Mouse (Mus musculus) layer of hippocampus, adult 9-11 months (tissue): ENCODE measurements at regions not wholly inside any gene's neighbourhood (a gene's known extent, or its start where the extent isn't known, plus 50 kb on each side); places are given as distances from the start of the nearest gene placed in this dataset.

ENCODE experiments used
- DNase-seq: peaks from one replicate; pipeline ENCODE4 v3.0.0; 2022

DNA sequence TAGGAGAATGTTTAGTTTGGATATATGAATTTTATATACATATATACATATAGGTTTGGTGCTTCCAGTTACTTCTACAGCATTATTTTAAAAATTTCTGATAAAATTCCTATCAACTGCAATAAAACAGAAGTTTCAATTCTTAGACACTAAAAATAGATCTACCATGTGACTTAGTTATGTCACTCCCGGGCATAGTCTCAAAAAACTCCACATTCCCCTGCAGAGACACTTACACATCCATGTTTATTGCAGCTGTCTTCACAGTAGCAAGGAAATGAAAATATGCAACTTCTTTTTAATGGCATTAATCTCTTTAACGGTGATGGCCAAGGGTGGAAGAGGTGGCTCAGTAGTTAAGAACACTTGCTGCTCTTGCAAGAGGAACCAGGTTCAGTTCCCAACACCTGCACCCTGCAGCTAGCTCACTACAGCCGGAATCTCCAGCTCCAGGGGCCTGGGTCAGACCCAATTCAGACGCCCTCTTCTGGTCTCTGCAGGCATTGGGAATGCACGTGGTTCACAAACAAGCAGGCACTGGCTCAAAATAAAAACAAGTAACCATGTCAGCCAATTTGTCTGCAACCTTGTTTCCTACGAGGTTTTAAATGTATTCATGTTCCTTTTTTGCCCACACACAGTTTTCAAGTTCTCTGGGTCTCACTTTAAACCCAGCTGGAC is 204.4 kb downstream of the Adra2a start:
- no peak for DNase-seq

DNA sequence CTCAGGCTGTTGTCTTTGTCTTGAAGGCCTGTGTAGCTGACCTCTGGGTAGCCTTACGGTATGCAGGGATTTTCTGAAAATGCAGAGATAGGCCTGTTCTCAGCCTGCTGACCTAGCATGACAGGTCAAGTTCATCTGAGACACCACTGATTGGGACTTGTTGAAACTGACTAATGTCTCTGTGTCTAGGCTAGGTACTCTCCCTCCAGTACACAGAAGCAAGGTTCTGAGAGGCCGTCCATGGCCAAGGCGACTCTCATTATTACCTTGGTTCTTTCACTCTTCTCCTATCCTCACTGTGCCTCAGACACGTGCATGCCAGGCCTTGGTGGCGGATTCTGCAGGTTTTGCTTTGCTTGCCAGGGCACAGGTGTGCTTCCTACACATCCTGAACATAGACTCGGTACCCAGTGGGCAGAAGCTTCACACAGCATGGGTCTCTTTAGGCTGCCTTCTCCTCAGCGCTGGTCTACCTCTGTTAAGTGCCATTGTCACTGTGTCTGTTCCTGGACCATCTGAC is 208.3 kb downstream of the Adra2a start:
- DNase-seq, result no peak

DNA sequence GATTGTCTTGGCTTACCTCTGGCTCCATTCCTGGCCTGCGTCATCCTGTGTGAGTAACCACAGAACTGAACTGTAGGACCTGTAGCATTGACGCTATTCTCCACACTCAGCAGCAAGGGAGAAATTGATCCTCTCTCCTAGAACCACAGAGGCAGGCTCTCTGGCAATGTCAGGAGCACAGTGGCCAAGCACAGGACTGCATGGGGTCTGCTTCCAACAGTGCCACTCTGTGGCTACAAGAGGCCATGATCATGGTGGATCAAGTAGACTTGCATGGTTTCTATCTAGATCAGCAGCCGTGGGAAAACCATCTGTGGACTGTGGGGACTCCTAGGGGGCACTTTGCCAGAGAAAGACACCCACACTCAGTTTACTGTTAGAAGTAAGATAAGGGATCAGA is 213.9 kb downstream of the Adra2a start:
- no peak for DNase-seq

DNA sequence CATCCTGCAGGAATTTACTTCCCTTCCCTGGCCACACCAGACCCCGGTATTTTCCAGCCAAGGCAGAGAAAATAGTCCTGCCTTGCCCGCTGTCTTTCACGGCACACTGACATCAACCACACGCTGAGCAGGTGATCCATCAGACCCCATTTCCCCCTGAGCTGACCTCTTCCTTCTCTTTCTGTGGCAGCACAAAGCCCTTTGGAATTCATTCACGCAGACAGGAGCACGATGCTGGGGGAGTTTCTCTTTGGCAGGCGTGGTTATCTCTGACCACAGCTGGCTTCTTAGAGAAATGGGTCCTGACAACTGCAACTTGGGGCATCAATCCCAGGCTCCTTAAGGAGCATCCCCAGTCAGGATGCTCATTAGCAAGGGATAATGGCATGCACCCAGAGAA is 215.2 kb downstream of the Adra2a start:
- no peak for DNase-seq

DNA sequence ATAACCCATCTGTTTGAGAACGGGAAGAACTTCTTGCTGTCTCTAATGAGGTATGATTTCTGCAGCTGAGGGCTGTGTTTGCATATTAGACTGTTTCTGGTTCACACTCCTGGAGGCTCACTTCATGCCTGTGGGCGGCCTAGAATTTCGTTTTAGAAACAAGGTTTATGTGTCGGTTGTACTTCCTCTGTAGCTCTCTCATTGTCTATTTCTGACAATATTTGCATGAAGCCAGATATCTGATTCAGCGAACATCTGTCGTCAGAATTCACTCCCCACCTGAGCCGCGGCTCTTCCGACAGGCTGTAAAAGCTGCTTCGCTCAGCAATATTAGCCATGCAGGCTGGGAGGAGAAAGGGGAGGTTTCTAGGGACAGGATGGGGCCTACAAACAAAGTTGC is 233.4 kb downstream of the Adra2a start:
- DNase-seq, result peak; percentile 9

DNA sequence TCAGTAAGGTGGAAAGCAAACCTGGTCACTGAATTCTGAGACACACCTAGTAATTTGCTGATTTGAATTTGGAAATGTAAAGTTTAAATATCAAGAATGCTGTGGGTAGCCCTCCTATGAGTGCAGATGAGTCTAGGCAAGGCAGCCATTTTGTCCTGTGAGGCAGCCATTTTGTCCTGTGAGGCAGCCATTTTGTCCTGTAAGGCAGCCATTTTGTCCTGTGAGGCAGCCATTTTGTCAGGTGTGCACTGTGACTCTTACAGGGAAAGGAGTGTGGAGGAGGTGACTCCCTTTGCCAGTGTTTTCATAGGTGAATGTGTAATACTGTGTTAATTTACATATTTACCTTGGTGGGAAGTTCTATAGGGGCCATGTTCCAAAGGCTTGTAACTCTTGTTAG is 241.5 kb downstream of the Adra2a start:
- no peak for DNase-seq

DNA sequence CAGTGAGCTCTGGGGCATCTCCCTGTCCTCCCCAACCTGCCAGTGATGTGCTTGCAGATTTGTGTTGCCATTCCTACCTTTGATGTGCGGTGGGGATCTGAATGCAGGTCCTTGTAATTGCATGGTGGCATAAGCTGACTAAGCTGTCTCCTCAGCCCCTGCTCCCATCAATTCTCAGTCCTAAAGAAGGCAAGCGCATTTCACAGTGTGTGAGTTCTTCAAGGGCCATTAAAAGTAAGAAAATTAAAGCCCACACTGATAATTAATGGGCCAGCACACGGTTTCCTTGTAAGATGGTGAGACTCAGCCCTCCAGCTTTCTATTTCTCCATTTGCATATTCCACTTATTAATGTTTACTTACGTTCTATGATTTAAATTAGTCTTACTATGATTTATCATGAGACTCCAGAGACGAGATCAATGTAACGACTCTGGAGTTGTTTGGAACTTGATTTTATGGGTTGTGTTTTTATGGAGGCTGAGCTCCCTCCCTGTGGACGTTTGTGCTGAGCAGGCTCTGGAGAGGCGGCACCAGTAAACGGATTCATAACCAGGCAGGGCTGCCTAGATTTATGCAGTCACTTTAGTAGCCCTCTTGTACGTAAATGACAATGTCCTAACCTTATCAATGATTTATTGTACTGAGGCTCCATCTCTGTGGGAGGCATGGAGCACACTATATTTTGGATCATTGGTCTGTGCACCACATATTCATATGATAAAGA is 253.9 kb downstream of the Adra2a start:
- DNase-seq, result no peak

DNA sequence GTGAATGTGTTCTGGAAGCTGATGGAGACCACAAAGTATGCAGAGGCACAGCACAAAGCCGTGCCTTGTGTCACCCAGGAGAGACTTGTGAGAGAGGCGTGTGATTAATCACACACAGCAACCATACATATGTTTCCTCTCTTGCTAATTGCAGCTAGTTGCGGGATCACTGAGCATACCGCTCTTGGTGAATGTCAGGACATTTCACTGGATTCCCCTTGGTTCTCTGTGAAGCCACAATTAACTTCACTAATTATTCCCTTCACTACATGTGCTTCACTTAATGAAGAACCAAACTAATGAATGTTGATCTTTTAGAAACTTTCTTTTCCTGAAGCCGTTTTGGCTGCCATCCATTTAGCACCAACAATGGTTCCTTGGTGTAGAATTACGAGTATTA is 267.3 kb downstream of the Adra2a start:
- DNase-seq, result no peak

DNA sequence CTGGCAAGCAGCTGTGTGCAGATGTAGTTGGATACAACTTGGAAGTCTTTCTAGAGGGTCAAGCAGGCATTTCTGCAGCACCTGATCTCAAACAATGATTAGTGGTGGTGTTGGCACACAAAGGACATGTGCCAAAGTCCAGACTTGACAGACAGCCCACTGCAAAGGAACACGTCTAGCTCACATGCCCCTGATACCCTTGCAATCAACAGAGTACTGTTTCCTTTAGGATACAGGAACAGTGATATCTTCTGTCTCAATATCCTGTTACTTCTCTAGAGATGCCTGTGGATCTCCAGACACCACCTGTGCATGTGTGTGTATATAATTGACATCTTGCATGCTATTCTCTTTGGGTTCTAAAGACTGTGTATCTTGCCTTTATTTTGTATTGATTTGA is 267.8 kb downstream of the Adra2a start:
- DNase-seq, result no peak

DNA sequence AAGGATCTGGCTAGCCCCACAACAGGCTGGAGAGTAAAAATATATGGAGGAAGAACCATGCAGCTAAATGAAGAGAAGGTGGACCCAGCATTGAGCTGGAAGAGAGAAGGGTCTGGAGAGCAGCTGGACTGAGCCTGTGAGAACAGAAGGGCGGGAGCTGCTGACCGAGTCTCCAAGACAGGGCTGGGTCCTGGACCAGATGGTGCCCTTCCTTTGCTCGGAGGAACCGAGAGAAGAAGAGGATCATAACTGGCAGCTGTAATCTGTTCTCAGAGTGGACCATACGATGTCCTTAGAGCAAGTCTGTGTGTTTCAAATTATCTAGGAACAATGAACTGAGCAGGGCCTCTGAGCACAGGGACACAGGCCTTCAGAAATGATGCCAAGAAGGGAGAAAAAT is 279.3 kb downstream of the Adra2a start:
- no peak for DNase-seq

DNA sequence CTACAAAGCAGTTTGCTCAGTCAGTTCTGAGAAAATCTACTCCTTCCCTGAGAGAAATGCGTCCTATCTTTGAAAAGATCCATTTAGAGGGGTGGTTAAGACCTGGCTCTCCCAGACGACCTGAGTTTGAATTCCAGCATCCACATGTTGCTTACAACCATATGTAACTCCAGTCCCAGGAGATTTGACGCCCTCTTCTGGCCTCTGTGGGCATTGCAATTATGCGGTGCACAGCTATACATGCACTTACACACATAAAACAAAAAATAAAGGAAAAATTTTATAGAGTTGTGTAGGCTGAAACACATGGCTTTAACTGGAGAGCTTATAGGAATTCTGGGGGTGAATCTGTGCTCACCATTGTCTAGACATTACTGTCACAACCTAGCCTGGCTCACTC is 281.0 kb downstream of the Adra2a start:
- DNase-seq, result no peak

DNA sequence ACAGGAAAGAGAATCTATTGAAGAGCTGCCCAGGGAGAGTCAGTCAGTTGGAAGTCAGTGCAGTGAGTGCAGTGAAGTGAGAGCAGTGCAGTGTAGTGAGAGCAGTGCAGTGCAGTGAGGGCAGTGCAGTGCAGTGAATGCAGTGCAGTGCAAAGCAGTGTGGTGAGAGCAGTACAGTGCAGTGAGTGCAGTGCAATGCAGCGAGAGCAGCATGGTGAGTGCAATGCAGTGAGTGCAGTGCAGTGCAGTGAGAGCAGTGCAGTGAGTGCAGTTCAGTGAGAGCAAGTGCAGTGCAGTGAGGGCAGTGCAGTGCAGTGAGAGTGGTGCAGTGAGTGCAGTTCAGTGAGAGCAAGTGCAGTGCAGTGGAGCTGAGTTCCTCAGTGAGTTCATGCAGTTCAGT is 288.2 kb downstream of the Adra2a start:
- DNase-seq, result no peak

DNA sequence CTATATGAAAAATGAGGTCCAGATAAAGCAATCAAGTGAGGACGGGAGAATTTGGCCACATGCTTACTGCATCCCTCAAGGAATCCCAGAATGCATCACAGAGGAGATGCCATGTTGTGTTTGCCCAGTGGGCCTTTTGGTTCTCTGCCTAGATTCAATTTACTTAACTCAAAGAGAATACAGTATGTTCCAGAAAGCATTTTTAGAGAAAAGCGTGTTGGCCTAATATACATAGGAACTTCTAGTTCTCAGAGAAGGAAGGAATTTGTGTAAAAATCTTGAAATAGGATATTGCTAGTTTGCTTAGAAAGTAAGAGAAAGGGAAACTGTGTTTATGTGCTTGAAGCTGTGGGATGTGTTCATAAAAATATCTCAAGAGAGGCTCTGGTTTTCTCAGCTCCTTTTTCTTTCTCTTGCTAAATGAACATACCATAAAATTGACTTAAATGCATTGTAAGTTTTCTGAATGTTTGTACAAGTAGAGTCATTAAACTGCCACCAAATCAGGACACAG is 296.9 kb downstream of the Adra2a start:
- DNase-seq, result no peak

DNA sequence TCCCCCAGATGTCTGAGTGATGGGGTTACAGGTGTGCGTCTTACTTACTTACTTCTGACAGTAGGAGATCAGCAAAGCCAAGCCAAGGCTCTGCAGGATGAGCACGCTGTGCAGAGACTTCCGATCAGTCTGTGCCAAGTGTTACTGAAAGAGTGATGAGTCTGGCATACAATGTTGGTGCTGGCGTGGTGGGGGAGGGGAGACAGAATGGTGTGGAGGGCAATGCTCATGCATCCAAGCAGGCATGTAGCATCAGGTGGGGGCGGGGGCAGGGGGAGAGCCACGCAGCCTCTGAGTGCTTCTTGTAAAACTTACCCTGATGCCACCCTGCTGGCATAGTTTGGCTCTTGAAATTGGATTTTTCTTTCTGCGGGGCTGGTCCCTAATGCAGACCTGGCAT is 315.8 kb downstream of the Adra2a start:
- no peak for DNase-seq

DNA sequence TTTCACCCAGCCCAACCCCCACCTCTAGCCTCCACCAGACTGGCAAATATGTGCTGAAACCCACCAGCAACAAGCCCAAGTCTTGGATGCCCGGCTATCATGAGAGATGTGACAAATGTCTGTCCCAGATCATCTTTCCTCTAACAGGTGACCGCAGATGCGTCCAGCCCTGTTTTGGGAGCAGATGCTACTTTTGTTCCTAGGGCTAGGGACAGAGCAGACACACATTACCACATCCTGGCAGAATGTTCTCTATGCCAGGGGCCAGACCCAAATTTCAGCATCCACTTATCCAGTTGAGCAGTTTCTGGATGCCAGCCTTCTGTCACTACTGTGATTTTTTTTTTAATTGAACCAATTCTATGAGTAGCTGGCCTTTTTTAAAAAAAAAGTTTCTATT is 316.7 kb downstream of the Adra2a start:
- no peak for DNase-seq

DNA sequence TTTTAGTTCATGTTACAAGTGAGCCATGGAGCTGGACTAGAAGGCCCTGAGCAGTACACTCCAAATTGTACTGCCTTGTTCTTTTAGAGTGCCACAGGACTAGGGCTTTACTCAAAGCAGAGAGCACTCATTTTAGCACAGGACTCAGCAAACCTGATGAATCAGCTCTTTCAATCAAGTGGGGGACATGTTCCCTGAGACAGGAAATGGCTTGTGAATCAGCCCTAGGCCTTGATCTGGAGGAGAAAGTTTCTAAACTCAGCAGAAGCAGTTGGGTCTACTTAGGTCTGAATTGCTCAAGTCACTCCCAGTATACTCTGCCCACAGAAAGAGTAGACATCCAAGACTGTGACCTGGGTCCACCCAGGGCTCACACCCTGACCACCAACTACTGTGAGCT is 341.1 kb downstream of the Adra2a start:
- DNase-seq, result no peak

DNA sequence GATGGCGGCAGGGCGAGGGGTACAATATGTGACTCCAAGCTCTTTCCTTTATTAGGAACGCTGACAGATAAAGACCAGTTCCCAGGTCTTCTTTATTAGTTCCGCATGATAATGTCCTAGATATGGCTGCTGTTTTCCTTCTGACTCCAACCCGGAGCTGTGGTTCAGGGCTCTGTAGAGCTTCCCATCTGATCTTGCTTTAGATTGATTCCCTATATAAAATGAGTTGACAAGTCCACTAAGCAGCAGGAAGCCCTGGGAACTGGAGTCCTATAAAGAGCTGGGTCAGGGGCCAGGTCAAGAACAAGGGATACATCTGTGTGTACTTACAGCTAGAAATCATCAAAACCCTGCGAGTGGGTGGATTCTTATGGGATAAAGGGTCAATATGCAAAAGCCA is 347.5 kb downstream of the Adra2a start:
- DNase-seq, result no peak

DNA sequence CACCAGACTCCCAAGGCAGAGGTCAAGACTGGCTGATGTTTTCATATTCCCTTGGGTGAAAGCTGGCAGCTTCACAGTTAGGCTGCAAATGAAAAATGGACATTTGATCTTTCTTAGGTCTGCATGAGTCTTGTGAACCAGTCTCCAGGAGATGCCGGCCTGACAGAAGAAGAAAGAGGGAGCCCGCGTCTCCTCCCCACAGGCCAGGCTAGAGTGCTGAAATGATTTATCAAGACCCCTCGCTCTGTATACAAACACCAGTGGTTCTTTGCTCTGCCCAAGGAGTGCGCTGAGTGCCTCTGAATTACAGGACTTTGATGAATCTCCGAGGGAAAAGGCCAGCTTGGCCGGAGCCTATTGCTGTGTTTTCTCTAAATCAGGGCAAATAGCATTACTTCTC is 355.7 kb downstream of the Adra2a start:
- DNase-seq, result no peak

DNA sequence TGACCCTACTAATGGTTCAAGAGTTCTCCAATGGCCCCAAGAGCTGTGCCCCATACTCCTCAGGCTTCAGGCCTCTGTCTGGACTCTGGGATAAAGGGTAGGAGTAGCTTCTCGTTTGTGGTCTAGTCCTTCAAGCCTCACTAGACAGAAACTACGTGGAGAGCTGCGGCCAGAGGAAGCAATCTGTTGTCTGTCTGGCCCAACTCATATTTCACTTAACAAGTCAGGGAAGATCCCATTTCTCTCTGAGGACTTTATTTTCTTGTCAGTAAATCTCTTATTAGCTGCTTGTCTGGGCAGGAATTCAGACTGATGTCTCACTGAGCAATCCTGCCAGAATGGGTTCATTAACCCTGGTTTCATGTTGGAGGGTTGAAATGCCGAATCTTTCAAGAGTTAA is 364.0 kb downstream of the Adra2a start:
- DNase-seq, result no peak

DNA sequence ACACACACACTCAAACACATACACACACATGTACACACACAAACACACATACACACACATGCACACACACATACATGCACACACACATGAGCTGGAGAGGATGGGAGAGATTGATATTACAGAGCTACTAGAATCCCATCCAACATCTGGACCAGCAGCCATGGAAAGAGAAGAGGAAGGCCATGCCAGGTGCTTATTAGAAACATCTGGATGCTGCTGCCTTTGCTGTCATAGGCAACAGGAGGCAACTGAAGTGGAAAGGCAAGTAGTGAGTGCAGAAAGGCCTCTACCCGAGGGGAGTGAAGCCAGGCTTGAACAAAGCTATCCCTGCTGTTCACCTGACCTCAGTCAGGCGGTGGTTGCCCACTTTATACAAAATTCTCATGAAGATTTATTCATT is 385.1 kb downstream of the Adra2a start:
- DNase-seq, result no peak

DNA sequence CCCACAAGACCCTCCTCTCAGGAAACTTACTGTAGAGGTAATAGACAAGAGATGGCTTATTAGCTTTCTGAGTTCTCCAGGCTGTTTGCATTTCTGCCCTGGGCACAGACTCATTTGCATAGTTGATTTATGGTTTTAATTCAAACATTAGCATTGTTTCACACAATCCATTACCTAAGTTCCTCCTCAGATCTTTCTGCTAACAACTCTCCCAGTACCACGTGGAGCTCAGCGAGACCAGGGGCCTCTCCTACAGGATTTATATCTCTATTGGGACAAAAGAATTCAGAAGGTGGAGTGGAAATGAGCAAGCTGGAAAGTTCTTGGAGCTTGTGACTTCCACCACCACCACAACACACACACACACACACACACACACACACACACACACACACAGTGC is 396.8 kb downstream of the Adra2a start:
- DNase-seq, result no peak

DNA sequence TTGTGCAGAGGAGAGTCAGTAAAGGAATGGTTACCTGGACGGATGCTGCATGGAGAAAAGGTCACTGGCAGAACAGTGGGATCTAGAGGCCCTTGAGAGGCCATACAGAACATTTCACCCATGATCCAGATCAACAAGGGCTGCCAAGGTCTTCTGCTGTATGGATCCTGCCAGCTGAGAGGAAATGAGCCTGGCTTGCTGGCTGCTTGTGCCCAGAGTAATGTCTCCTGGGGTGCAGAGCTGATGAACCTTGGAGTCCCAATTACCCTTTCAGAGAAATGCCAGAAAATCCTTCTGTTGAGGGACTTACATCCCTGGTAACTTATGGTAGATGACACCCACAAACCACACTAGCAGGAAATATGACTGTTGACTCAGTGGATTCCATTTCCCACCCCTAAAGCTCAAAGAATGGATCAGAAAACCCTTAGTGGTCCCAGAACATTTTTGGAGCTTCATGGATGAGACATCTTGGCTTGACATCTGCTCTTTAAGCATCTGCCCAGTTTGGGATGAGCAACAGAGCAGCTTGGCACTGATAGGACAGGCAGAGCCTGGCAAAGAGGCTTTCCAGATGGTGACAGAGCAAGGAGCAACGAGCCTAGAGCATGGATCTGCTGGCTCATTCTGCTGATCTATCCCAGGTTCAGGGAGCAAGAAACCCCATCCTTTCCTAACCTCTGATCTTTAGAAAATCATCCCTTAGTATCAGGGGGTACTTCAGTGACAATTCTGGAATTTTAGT is 416.6 kb downstream of the Adra2a start:
- DNase-seq, result peak; percentile 28

DNA sequence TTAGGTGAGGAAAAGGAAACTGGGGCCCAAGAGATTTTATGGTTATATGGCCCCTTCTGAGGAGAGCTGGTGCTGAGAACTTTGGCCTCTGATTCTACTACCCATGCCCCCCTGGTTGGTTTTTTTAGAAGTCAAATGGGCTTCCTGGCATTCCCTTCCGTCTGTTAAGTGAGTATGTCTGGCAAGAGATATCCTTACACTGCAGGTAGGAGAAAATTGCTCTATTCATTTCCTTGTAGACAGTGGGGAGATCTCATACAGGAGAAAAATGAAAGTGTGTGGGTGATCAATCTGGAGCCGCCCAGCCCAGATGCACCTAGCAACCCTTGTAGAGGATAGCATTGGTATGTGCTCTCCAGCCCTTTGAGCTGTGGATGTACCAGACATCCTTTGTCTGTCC is 418.5 kb downstream of the Adra2a start:
- DNase-seq, result no peak

DNA sequence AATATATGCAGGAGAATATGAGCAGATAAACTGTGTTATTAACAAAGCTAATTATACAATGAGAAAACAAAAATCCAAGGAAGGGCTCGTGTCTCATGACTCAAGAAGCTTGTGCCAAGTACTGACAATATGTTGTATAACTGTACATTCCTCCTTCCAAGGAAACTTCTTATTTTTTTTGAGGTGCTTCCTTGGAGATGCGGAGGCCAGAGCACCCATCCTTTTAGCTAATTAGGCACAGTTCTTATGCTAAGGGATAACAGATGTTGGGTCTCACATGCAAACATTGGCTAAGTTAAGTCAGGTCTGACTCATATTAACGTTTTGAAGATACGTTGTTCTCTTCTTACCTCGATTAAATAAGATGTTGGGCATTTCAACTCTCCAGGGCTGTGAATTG is 426.1 kb downstream of the Adra2a start:
- DNase-seq, result no peak
